Mouse (Mus musculus) midbrain, postnatal 0 days (tissue): Measurements from ENCODE around the gene Gm14434. TPM values are rescaled to one million over a fixed set of nuclear protein-coding genes. Genes with fewer than 3 reads are reported as not detected.
"Not testable (repeated sequence)": the region's sequence is repeated elsewhere in the genome, so short reads cannot be mapped to it uniquely, and the experiment has no call there.

ENCODE experiments used
- ATAC-seq: fragments of 200-750 bp; cut with Nextera tagmentation; 2 replicates; pipeline ENCODE4 v1.8.0; 2017; ENCODE audit warnings: moderate number of reproducible peaks, mild to moderate bottlenecking, moderate TSS enrichment, moderate library complexity; ENCODE audit not compliant: low FRiP score
- DNase-seq: peaks from one replicate; pipeline ENCODE4 v3.0.0-alpha.2; 2015; ENCODE audit warnings: low spot score
- H3K27ac ChIP-seq: fragments of 300-500 bp; sonication (generic); 2 replicates; pipeline ENCODE4 v1.5.1; 2014; ENCODE audit warnings: low read depth, mild to moderate bottlenecking, low read length, mixed read lengths
- H3K27me3 ChIP-seq: fragments of 300-500 bp; sonication (generic); 2 replicates; pipeline ENCODE4 v1.6.1; 2014; ENCODE audit warnings: low read length, control low read depth, mixed read lengths; ENCODE audit not compliant: insufficient read depth
- H3K36me3 ChIP-seq: fragments of 300-500 bp; sonication (generic); 2 replicates; pipeline ENCODE4 v1.6.1; 2014; ENCODE audit warnings: low read length, control low read depth, mixed read lengths; ENCODE audit not compliant: insufficient read depth
- H3K4me1 ChIP-seq: fragments of 300-500 bp; sonication (generic); 2 replicates; pipeline ENCODE4 v1.6.1; 2014; ENCODE audit warnings: mild to moderate bottlenecking, control low read depth, antibody characterized with exemption, low read length, mixed read lengths; ENCODE audit not compliant: insufficient read depth
- H3K4me2 ChIP-seq: fragments of 300-500 bp; sonication (generic); 2 replicates; pipeline ENCODE4 v1.6.1; 2014; ENCODE audit warnings: low read depth, mild to moderate bottlenecking, low read length, mixed read lengths; ENCODE audit not compliant: poor library complexity, severe bottlenecking
- H3K4me3 ChIP-seq: fragments of 300-500 bp; sonication (generic); 2 replicates; pipeline ENCODE4 v1.5.1; 2014; ENCODE audit warnings: low read depth, mild to moderate bottlenecking, low read length, moderate library complexity
- H3K9ac ChIP-seq: fragments of 300-500 bp; sonication (generic); replicated peaks from 2 replicates; pipeline ENCODE4 v1.6.1; 2014; ENCODE audit warnings: mild to moderate bottlenecking, low read length, moderate library complexity, mixed read lengths; ENCODE audit not compliant: poor library complexity, severe bottlenecking
- H3K9me3 ChIP-seq: fragments of 300-500 bp; sonication (generic); 2 replicates; pipeline ENCODE4 v1.6.1; 2016; ENCODE audit warnings: low read length, control low read depth
- WGBS: fragments of 180-500 bp; shearing (Covaris S2); extraction: QIAGEN DNeasy Blood & Tissue Kit; methylation state at CpG from one replicate; pipeline ENCODE4 v1.1.7; 2014; 5-methylcytosine and 5-hydroxymethylcytosine counted together
- polyA plus RNA-seq: library from polyadenylated mRNA; unstranded; fragments of >200 nt; fragmentation: Nextera tagmentation; extraction: Ambion mirVana; gene quantifications from 2 replicates; pipeline ENCODE4 v1.2.1, GENCODE M21; 2015
- total RNA-seq: library from RNA; depleted of rRNA; stranded (reverse); fragments of >200 nt; gene quantifications from 2 replicates; pipeline ENCODE4 v1.2.3, GENCODE M21; 2014; rRNA removed

Gm14434 gene
- total RNA-seq (12.3 and 13.3 TPM in 2 replicates), polyA plus RNA-seq (24.9 and 26.4 TPM in 2 replicates)

GRCm38 (mm10) chr2:176486683-176487082, at the start of gene Gm14434:
TSS of gene Gm14434 (minus strand) at chr2:176486783.
- not testable (repeated sequence) for H3K4me3 ChIP-seq, H3K27ac ChIP-seq, H3K9ac ChIP-seq, H3K36me3 ChIP-seq, H3K9me3 ChIP-seq, H3K27me3 ChIP-seq, ATAC-seq, H3K4me1 ChIP-seq, H3K4me2 ChIP-seq, DNase-seq
- WGBS: no CpG with 5 or more reads among the region's 4 CpGs

GRCm38 (mm10) chr2:176520756-176521155, 34.2 kb upstream of the Gm14434 start, which contains the start of gene Zfp967:
TSS of gene Zfp967 (plus strand) at chr2:176521056.
- H3K27ac ChIP-seq, H3K4me2 ChIP-seq, ATAC-seq, H3K4me3 ChIP-seq, H3K4me1 ChIP-seq, H3K9me3 ChIP-seq, H3K36me3 ChIP-seq, H3K9ac ChIP-seq, DNase-seq, H3K27me3 ChIP-seq: not testable (repeated sequence)
- WGBS: no CpG with 5 or more reads among the region's 9 CpGs

GRCm38 (mm10) chr2:176423294-176423693, 63.3 kb downstream of the Gm14434 start, which contains the start of gene Gm14435:
TSS of gene Gm14435 (plus strand) at chr2:176423594.
- H3K9me3 ChIP-seq, ATAC-seq, H3K27ac ChIP-seq, DNase-seq, H3K27me3 ChIP-seq, H3K36me3 ChIP-seq, H3K9ac ChIP-seq, H3K4me2 ChIP-seq, H3K4me3 ChIP-seq, H3K4me1 ChIP-seq: not testable (repeated sequence)
- no CpG with 5 or more reads among the region's 6 CpGs for WGBS

Other genes with a start within 250 kb of the Gm14434 start
- not detected in 2 replicates for gene Gm11009, start 167.3 kb downstream of the Gm14434 start, total RNA-seq
- gene Gm11009, start 167.3 kb downstream of the Gm14434 start, polyA plus RNA-seq: not detected in 2 replicates
- 4.9 and 5.2 TPM in 2 replicates for gene Gm14435, start 63.2 kb downstream of the Gm14434 start, total RNA-seq
- 11.5 and 13.7 TPM in 2 replicates for gene Gm14435, start 63.2 kb downstream of the Gm14434 start, polyA plus RNA-seq
- not detected in 2 replicates for gene Zfp967, start 34.3 kb upstream of the Gm14434 start, total RNA-seq
- gene Zfp967, start 34.3 kb upstream of the Gm14434 start, polyA plus RNA-seq: not detected in 2 replicates
- gene Gm14308, start 149.6 kb upstream of the Gm14434 start, total RNA-seq: 8.2 and 14.9 TPM in 2 replicates
- 18.4 and 21.1 TPM in 2 replicates for gene Gm14308, start 149.6 kb upstream of the Gm14434 start, polyA plus RNA-seq
- 7.5 and 11.6 TPM in 2 replicates for gene Zfp973, start 183.7 kb upstream of the Gm14434 start, total RNA-seq
- gene Zfp973, start 183.7 kb upstream of the Gm14434 start, polyA plus RNA-seq: 9.4 and 11.2 TPM in 2 replicates
- gene Gm14305, start 221.5 kb upstream of the Gm14434 start, total RNA-seq: 30.3 and 39.6 TPM in 2 replicates
- gene Gm14305, start 221.5 kb upstream of the Gm14434 start, polyA plus RNA-seq: 43.0 and 43.4 TPM in 2 replicates